Mouse (Mus musculus) embryo, embryonic 11 days (tissue): Measurements from ENCODE around the gene Proser2.
A peak's percentile ranks its signal among the peaks of the same experiment; 100 is the strongest.

ENCODE experiments used
- DNase-seq: peaks from one replicate; pipeline ENCODE4 v3.0.0-alpha.2; 2015

Proser2 gene

GRCm38 (mm10) chr2:6129555-6130355, at the start of gene Proser2:
TSS of gene Proser2 (minus strand) at chr2:6130211.
- peak; percentile 95 for DNase-seq

DNA sequence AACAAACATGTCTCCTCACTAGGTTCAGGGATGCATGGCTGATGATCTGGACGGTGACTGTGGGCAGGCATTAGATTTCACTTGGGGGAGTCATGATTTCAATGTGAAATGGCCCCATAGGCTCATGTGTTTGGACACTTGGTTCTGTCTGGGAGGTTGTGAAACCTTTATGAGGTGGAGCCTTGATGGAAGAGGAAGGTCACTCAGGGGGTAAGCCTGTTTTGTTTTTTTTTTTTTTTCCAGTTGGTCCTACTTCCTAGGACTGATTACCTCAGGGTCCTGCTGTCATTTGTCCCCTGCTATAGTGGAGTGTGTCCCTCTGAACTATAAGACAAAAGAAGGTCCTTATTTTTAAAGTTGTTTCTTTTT, 49.7 kb upstream of the Proser2 start:
- no peak for DNase-seq

DNA sequence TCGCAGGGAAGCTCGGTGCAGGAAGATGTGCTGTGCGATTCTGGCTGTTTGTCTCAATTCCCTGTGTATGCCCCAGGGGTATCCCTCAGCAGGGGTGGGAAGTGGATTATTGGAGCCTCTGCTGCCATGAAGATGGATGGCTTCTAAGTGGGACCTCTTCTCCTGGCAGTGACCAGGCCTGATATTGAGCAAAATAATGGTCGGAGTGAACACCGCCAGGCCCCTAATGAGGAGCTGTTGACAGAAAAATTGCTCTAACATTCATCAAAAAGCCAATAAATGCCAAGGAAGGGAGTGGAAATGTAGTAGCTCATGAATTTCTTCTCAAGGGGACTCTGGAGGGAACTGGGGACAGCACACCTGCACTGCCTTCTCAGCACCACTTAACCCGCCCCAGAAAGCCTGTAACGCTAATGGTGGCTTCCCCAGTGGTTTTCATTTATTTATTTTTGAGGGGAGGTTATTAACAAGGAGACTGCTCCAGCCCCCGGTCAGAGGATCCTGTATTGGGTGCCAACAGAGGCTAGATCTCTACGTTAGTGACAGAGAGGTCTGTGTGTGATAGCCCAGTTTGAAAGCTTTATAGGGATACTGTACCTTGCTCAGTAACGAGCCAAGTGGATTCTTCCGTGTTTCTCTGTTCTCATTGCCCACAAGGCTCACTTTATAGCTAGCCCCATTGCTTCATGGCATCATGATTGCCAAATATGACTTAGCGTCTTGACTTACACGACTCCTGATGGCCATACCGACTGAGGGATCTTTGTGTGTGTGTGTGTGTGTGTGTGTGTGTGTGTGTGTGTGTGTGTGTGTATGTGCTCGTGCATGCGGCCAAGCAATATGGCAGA, 49.1 kb upstream of the Proser2 start:
- peak; percentile 49 for DNase-seq

DNA sequence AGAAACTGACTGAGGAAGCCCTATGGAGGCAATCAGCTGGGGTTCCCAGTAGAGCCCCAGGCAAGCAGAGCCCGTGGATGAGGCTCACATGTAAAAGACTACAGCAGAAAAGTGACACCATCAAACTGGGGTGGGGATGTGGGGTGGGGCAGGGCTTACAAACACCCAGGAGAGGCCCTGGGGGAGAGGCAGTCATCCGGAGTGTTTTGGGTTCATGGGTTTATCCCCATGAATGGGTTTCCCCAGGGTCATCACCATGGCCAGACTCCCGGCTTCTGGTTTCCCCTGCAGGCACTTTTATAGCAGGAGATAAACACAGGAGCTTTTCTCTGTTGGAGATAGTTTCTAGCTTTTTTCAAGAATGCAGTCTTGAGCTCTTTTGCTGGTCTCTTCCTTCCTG, 43.0 kb upstream of the Proser2 start:
- no peak for DNase-seq

DNA sequence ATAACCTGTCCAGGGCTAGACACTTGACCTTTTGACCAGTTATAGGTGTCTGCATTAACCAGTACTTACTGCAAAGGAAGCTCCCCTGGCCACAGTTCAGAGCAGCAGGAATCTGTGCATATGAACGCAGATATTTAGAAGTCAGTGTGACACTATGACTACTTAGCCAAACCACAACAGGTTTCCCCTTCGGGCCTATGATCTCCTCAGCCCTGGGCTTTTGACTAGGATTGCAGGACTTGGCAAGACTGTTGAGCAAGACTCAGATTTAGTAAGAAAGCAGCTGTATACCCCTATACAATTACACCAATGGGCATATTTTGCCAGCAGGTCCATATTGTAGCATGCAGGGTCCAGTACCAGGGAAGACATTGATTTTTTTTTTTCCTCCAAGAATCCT, 38.5 kb upstream of the Proser2 start:
- no peak for DNase-seq

DNA sequence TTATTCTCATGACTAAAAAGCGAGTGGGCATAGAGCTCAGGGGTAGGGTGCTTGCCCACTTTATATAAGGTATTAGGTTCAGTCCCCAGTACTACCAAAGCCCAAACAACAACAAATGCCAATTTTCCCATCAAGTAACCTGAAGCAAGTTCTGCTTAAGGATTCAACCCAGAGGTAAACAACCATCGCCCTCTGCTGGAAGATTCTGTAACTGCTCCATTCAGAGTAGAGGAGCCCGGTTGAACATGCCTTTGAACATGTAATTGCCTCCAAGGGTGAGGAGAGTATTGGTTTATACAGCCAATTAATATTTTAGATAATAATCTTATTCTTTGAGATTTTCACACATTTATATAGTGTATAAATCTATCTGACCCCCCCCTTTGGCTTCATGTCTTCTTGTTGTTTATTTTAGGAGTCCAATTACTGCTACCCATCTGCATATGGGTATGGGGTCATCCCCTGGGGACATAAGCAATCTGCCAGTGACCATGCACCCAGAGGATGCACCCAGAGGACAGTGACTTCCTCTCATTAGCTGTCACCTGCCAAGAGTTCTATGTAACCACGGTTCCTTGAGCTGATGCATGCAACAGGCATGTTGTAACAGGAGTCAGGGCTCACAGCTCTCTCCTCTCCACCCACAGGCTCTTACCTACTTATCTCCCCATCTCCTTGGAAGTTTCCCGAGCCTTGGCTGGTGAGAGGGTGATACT, 38.0 kb upstream of the Proser2 start:
- DNase-seq = peak; percentile 85

DNA sequence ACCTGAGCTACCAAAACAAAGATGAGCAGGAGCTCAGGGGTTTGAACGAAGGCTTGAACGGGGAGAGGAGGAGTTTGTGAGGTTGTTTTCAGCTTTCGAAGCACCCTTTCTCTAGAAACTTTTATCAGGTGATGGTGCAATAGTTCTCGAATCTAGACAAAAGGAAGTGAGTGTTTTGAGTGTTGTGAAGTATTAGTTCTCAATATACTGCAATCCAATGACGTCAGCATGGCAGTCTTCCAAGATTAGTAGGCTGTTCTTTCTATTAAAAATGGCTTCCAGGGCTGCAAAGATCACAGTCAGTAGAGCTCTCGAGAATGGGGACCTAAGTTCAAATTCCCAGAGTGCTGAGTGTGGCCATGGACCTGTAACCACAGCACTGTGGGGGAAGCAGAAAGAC, 35.8 kb upstream of the Proser2 start:
- DNase-seq = no peak

DNA sequence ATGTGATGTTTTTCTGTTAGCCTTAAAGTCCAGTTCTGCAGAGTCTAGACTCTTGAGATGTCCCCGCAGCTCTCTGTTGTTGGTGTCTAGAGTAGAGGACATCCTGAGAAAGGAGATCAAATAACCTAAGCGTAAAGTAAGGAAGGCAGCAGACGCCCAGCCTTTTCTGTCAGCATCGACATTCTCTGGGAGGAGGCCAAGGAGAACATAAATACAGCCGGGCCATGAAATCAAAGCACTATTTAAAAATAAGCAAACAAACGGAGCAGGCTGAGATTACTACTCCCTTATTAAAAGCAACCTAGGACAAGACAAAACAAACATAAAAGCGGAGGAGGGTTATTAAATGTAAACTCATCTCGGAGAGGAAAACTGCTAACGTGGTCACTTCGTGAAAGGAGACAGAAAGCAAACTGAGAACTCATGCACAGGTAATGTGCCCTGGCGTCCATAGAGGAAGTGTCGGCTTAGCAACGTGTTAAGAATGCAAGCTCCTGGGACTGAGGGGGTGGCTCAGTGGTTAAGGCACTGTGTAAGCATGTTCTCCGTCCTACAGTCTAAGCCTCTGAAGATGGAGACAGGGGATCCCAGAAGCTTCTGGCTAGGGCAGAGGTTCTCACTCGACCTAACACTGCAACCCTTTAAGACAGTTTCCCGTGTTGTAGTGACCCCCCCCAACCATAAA, 34.7 kb upstream of the Proser2 start:
- no peak for DNase-seq

DNA sequence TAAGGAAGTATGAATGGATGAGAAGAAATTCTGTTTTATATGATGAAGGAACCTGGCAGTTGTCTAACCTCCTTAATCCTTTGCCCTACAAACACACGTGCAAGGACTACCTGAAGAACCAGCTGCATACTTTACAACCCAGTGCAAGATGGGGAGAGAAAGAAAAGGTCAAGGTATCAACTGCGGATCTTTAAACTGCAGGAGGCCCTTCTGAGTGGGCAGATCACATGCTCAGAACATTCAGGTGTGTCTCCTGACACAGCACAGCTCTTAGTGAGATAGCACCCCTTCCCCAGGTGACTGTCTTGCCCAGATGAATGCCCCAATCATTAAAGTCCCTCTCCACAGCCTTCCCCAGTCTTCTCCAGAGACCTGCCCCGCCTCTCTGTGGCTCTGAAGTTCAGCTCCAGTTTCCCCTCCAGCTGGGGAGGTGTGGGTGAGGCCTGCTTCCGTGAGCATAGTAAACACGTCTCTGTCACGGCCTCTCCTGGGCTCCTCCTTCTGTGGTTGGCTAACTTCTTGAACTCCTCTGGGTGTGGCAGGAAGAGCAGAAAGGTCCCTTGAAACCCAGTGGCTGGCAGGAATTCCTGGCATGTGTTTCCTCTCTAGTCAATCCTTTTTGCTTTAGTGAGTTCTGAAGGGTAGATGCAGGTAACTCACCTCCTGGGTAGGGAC, 32.5 kb upstream of the Proser2 start:
- no peak for DNase-seq

- no peak for DNase-seq
Measured at GRCm38 (mm10) chr2:6159735-6160134, 29.7 kb upstream of the Proser2 start.

DNA sequence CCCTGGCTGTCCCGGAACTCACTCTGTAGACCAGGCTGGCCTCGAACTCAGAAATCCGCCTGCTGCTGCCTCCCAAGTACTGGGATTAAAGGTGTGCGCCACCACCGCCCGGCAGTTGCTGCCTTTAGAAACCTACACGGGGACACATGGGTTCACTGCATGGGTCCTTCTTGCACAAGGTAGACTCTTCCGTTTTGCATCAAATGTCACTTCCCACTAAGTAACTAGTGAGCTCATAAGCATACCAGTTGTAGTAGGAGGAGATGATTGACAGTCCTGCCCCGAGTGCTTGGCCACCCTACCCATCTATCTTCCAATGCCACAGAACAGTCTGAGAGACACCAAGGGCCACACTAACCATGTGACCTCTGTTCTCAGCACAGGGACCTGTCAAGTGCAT, 29.2 kb upstream of the Proser2 start:
- no peak for DNase-seq

- no peak for DNase-seq
Measured at GRCm38 (mm10) chr2:6157635-6158034, 27.6 kb upstream of the Proser2 start.

- no peak for DNase-seq
Measured at GRCm38 (mm10) chr2:6157208-6157607, 27.2 kb upstream of the Proser2 start.

DNA sequence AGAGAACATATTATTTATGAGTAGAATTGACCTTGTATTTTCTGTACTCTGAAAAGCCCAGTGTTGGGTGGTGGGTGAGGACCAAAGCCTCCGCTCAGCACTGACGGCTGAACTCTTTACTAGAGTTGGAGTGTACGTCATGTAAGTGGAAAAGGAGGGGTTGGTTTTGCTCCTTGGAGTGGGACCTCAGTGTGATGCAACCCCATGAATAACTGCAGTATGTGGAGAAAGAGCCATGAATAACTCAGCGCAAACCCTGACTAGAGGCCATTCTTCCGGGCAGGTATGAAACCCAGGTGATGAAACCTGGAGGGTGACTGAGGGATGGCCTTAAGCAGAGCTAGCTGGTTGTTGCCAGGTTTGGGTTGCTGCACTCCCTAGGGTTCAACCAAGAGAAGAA, 19.8 kb upstream of the Proser2 start:
- no peak for DNase-seq

DNA sequence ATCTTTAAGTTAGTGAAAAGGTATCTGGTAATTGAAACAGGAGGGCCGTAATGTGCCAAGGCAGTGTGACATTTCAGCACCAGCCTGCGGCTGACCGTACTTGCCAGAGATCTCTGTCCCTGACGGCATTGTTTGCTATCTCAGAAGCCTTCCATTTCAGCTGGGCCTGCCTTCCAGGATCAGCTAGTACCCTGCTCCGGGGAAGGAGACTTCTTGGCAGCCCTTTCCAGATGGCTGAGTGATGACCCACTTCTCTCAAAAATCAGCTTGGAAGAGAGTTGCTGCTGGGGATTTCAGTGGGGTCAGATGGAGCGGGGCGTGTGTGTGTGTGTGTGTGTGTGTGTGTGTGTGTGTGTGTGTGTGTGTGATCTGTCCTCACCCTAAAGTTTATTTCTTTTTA, 16.9 kb upstream of the Proser2 start:
- DNase-seq = no peak

- DNase-seq = no peak
Measured at GRCm38 (mm10) chr2:6146257-6146656, 16.2 kb upstream of the Proser2 start.

DNA sequence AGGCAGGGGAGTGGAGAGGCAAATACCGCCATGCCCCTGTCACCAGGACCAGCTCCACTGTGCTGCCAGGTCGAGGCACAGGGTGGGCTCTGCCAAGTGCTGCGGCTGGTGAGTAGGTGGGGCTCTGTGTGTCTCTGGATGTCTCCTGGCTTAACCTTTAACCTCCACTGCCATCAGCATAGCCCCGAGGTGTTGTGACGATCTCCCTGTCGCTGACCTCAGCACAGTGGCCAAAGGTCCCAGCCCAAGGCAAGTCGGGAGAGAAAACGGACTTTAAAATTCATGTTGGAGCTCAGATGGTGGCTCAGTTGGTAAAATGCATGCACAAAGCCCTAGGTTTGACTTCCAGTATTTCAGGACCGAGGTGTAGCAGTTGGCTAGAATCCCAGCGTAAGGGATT, 15.6 kb upstream of the Proser2 start:
- no peak for DNase-seq

GRCm38 (mm10) chr2:6142915-6143654, 13.1 kb upstream of the Proser2 start:
- no peak for DNase-seq

GRCm38 (mm10) chr2:6140572-6141161, 10.7 kb upstream of the Proser2 start:
- no peak for DNase-seq

- no peak for DNase-seq
Measured at GRCm38 (mm10) chr2:6133871-6134270, 3.9 kb upstream of the Proser2 start.

GRCm38 (mm10) chr2:6128881-6129280, 1.1 kb downstream of the Proser2 start:
- DNase-seq = no peak
